Mouse (Mus musculus): ENCODE measurements around the gene Sf3b4.
"Not testable (repeated sequence)": the region's sequence is repeated elsewhere in the genome, so short reads cannot be mapped to it uniquely, and the experiment has no call there.

Gene Sf3b4

DNA sequence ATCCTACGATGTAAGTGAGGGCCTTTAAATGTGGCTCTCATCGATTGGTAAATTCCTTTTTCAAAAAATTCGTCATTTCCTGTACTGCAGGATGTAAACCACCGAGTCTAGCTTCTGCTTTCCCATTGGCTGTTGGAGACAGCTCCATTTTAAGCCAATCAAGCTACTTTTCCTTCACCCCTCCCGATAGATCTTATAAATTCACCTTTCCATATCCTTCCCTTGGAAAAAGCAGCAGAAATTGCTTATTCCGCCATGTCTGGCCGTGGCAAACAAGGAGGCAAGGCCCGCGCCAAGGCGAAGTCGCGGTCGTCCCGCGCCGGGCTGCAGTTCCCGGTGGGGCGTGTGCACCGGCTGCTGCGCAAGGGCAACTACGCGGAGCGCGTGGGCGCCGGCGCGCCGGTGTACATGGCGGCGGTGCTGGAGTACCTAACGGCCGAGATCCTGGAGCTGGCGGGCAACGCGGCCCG is 47.6 kb downstream of the Sf3b4 start, which contains the start of the genes Bola1 and Hist2h2ab:
Bola1 (minus strand) TSS at position 49 of the 470 bp plus-strand sequence.
Hist2h2ab (plus strand) TSS at position 205 of the 470 bp plus-strand sequence.
- peak; percentile 68 to 73 for DNase-seq (ENCODE audit: low spot score in 2 of 2)

DNA sequence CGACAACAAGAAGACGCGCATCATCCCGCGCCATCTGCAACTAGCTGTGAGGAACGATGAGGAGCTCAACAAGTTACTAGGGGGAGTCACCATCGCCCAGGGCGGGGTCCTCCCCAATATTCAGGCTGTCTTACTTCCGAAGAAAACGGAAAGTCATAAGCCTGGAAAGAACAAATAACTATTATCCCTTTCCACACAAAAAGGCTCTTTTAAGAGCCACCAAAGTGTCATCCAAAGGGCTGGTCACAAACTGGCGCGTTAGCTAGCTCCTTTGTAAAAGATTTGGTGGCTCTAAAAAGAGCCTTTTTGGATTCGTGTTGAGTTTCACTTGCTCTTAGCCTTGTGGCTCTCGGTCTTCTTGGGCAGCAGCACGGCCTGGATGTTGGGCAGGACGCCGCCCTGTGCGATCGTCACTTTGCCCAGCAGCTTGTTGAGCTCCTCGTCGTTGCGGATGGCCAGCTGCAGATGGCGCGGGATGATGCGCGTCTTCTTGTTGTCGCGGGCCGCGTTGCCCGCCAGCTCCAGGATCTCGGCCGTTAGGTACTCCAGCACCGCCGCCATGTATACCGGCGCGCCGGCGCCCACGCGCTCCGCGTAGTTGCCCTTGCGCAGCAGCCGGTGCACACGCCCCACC is 48.1 kb downstream of the Sf3b4 start:
- DNase-seq (ENCODE audit: low spot score in 2 of 2), result not testable (repeated sequence)

GRCm38 (mm10) chr3:96220765-96221639 is 48.9 kb downstream of the Sf3b4 start, which contains the start of the genes Hist2h2ac and Hist2h2be:
Hist2h2ac (minus strand) TSS chr3:96220880.
Hist2h2be (plus strand) TSS chr3:96221119.
- DNase-seq (ENCODE audit: low spot score in 2 of 2), result peak; percentile 91

- peak; percentile 20 to 38 for DNase-seq (ENCODE audit: low spot score in 2 of 2)
Observed at GRCm38 (mm10) chr3:96221640-96222038, 49.5 kb downstream of the Sf3b4 start.

GRCm38 (mm10) chr3:96222774-96223173 is 50.6 kb downstream of the Sf3b4 start:
- no peak for DNase-seq (ENCODE audit: low spot score in 2 of 2)

- DNase-seq (ENCODE audit: low spot score in 2 of 2), result no peak
Observed at GRCm38 (mm10) chr3:96225421-96225820, 53.3 kb downstream of the Sf3b4 start.
